Mouse (Mus musculus): ENCODE measurements around the gene Atg16l1. TPM values are rescaled to one million over a fixed set of nuclear protein-coding genes. Genes with fewer than 3 reads are reported as not detected.
"Not testable (repeated sequence)": the region's sequence is repeated elsewhere in the genome, so short reads cannot be mapped to it uniquely, and the experiment has no call there.

The Atg16l1 gene
- polyA plus RNA-seq, 1 experiment from 2014 or later, result 29.7 TPM

DNA sequence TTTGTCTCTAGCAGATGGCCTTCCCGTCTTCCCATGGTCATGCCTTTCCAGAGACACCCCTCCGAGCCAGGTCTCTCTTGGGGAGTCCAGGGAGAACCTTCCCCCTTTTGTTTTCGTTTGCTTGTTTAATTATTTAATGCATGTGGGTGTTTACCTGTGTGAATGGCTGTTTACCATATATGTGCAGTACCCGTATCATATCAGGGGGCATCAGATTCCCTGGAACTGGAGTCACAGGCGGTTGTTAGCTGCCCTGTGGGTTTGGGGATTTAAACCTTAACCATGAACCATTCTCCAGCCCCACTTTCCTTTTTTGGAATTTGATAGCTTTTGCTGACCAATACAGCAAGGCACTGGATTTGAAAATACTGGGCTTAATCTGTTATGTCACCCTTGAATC is 69.6 kb downstream of the Atg16l1 start:
- ATAC-seq (ENCODE audit: low FRiP score, low TSS enrichment), result no peak
- WGBS, result 77% methylated on average over 5 of the region's 5 CpGs

GRCm38 (mm10) chr1:87825991-87826390 is 70.3 kb downstream of the Atg16l1 start:
- 85% methylated on average over 6 of the region's 6 CpGs for WGBS
- H3K4me3 ChIP-seq (ENCODE audit: low read length), result no peak overlapping the region
- H3K27me3 ChIP-seq (ENCODE audit: insufficient read depth, low read length), result no peaks in the 10 kb centered on the region
- no peak overlapping the region for H3K27ac ChIP-seq (ENCODE audit: low read length)
- no peak overlapping the region for H3K9ac ChIP-seq (replicated peaks; ENCODE audit: low read length)
- ATAC-seq (ENCODE audit: low FRiP score, low TSS enrichment), result no peak
- H3K9me3 ChIP-seq (ENCODE audit: low read length), result no peaks in the 10 kb centered on the region
- peaks cover 5% of the 10 kb centered on the region; the same call in 1 of the 2 replicates for H3K4me1 ChIP-seq (ENCODE audit: insufficient read depth, low read length)
- no peaks in the 10 kb centered on the region for H3K36me3 ChIP-seq (ENCODE audit: insufficient read depth, low read length)
- no peak overlapping the region for H3K4me2 ChIP-seq (replicated peaks; ENCODE audit: low read depth, low read length)

More for the DNA sequence above, 69.6 kb downstream of the Atg16l1 start:
- Histone ChIP-seq H3K9ac (replicated peaks; ENCODE audit: low read length) (no peak overlapping the region), H3K4me3 (ENCODE audit: low read length) (no peak overlapping the region), H3K9me3 (ENCODE audit: low read length) (no peaks in the 10 kb centered on the region), H3K27ac (ENCODE audit: low read length) (no peak overlapping the region), H3K27me3 (ENCODE audit: insufficient read depth, low read length) (no peaks in the 10 kb centered on the region), H3K4me1 (ENCODE audit: insufficient read depth, low read length) (peaks cover 5% of the 10 kb centered on the region; the same call in 1 of the 2 replicates), H3K4me2 (replicated peaks; ENCODE audit: low read depth, low read length) (no peak overlapping the region), H3K36me3 (ENCODE audit: insufficient read depth, low read length) (no peaks in the 10 kb centered on the region)

DNA sequence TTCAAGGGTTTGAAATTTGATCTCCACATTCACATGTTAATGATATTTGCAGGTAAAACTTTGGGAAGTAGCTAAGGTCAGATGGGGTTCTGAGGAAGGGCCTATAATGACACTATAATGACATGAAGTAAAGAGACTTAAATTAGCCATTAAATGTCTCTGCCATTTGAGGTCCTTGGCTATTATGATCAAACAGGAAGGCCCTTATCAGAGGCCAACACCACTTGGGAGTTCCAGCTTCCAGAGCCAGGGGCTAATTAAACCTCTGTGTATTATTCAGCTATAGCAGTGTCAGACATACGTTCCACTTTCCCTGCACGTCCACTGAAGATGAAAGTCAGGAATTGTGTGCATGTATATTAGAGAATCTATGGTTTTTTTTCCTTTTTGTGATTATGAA is 70.8 kb downstream of the Atg16l1 start:
- no peak overlapping the region for H3K4me3 ChIP-seq (ENCODE audit: low read length)
- WGBS, result 85% methylated on average over 2 of the region's 2 CpGs
- peaks cover 5% of the 10 kb centered on the region; the same call in 1 of the 2 replicates for H3K4me1 ChIP-seq (ENCODE audit: insufficient read depth, low read length)
- H3K27me3 ChIP-seq (ENCODE audit: insufficient read depth, low read length), result no peaks in the 10 kb centered on the region
- no peak overlapping the region for H3K9ac ChIP-seq (replicated peaks; ENCODE audit: low read length)
- no peak overlapping the region for H3K27ac ChIP-seq (ENCODE audit: low read length)
- H3K36me3 ChIP-seq (ENCODE audit: insufficient read depth, low read length), result no peaks in the 10 kb centered on the region
- H3K9me3 ChIP-seq (ENCODE audit: low read length), result no peaks in the 10 kb centered on the region
- no peak for ATAC-seq (ENCODE audit: low FRiP score, low TSS enrichment)
- no peak overlapping the region for H3K4me2 ChIP-seq (replicated peaks; ENCODE audit: low read depth, low read length)

DNA sequence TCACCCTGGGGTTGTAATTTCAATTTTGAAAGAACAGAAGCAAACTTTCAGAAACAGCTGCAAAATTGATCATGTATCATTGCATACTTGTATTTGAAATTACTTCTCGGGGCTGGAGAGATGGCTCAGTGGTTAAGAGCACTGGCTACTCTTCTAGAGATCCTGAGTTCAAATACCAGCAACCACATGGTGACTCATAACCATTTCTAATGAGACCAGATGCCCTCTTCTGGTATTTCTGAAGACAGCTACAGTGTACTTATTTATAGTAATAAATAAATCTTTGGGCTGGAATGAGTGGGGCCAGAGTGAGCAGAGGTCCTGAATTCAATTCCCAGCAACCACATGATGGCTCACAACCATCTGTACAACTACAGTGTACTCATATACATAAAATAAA is 71.8 kb downstream of the Atg16l1 start:
- not testable (repeated sequence) for H3K4me3 ChIP-seq (ENCODE audit: low read length); ATAC-seq (ENCODE audit: low FRiP score, low TSS enrichment); H3K27ac ChIP-seq (ENCODE audit: low read length); H3K36me3 ChIP-seq (ENCODE audit: insufficient read depth, low read length); H3K4me1 ChIP-seq (ENCODE audit: insufficient read depth, low read length); H3K9me3 ChIP-seq (ENCODE audit: low read length); H3K4me2 ChIP-seq (replicated peaks; ENCODE audit: low read depth, low read length); H3K9ac ChIP-seq (replicated peaks; ENCODE audit: low read length); H3K27me3 ChIP-seq (ENCODE audit: insufficient read depth, low read length)
- WGBS, result 82% methylated on average over 1 of the region's 1 CpGs

DNA sequence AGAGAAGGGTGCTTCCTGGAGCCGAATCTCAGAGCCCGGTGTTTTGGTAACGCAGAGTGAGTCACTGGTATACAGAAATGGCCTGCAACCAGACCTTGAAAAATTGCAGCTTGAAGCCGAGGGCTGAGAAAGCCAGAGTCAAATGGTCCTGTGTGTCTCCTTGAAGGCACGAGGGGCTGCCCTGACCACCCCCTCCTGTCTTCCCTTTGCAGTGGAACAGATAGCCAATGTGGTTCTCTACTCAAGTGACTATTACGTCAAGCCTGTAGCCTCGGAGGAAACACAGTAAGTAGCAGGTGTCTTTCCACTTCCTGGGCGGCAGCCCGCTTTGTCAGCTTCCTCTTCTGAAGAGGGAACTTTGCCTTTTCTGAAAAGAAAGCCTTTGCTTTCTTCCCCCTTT is 72.5 kb downstream of the Atg16l1 start:
- ATAC-seq (ENCODE audit: low FRiP score, low TSS enrichment), result no peak
- H3K9ac ChIP-seq (replicated peaks; ENCODE audit: low read length), result no peak overlapping the region
- H3K27me3 ChIP-seq (ENCODE audit: insufficient read depth, low read length), result no peaks in the 10 kb centered on the region
- no peaks in the 10 kb centered on the region for H3K36me3 ChIP-seq (ENCODE audit: insufficient read depth, low read length)
- H3K4me1 ChIP-seq (ENCODE audit: insufficient read depth, low read length), result peaks cover 5% of the 10 kb centered on the region; the same call in 1 of the 2 replicates
- no peak overlapping the region for H3K4me2 ChIP-seq (replicated peaks; ENCODE audit: low read depth, low read length)
- no peak overlapping the region for H3K4me3 ChIP-seq (ENCODE audit: low read length)
- H3K27ac ChIP-seq (ENCODE audit: low read length), result no peak overlapping the region
- H3K9me3 ChIP-seq (ENCODE audit: low read length), result no peaks in the 10 kb centered on the region
- 65% methylated on average over 9 of the region's 9 CpGs for WGBS

DNA sequence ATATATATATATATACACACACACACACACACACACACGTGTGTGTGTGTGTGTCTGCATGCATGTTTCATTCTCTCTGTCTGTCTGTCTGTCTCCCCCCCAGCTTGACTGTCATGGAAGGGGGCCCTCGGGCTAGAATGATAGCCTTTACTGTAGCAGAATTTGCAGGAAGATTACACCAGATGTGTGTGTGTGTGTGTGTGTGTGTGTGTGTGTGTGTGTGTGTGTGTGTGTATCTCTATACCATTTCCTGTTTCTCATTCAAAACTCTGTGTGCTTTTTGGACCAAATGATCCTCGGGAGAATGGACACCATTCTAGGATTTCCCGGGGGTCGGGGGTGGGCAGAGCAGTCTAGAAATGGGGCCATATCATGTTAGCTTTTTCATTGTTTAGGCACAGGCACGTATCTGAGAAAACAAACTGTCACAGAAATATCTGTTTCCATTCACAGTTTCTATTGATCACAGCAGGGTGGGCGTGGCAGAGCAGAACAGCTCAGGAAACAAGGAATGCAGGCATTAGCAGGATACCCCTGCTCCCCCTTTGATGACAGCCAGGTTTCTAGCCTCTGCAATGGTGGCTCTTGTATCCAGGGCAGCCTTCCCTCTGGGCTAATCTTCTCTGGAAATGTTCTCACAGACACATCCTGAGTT is 73.4 kb downstream of the Atg16l1 start:
- Histone ChIP-seq H3K9me3 (ENCODE audit: low read length) (no peaks in the 10 kb centered on the region), H3K27me3 (ENCODE audit: insufficient read depth, low read length) (no peaks in the 10 kb centered on the region), H3K36me3 (ENCODE audit: insufficient read depth, low read length) (no peaks in the 10 kb centered on the region), H3K9ac (replicated peaks; ENCODE audit: low read length) (no peak overlapping the region), H3K4me1 (ENCODE audit: insufficient read depth, low read length) (peaks cover 5% of the 10 kb centered on the region; the same call in 1 of the 2 replicates), H3K27ac (ENCODE audit: low read length) (no peak overlapping the region), H3K4me3 (ENCODE audit: low read length) (no peak overlapping the region), H3K4me2 (replicated peaks; ENCODE audit: low read depth, low read length) (no peak overlapping the region)
- 54% methylated on average over 7 of the region's 7 CpGs for WGBS
- ATAC-seq (ENCODE audit: low FRiP score, low TSS enrichment), result no peak

DNA sequence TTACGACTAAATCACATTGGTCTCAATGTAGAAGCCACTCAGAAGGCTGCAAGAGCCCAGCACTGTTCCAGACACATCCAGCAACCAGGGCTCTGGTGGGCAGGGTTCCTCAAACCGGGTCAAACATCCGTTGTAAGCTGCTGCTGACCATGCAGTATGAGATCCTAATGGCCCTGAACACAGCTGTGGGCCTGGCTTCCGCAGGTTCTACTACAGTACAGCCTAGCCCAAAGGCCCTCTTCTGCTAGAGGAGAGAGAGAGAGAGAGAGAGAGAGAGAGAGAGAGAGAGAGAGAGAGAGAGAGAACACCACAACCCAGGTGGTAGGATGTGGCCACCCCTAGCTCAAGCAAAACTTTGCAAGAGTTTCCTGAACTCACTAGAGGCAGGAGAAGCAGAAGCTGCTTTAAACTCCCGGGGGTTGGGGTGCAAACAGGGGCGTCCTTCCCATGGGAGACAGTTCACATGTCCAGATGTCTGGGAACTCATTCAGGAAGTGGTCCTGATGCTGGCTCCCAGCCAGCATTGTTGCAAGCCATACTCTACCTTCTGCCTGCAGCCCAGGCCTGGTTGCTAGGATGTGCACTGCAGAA is 74.0 kb downstream of the Atg16l1 start:
- WGBS, result 55% methylated on average over 6 of the region's 6 CpGs
- no peak overlapping the region for H3K9ac ChIP-seq (replicated peaks; ENCODE audit: low read length)
- no peaks in the 10 kb centered on the region for H3K9me3 ChIP-seq (ENCODE audit: low read length)
- no peak overlapping the region for H3K4me3 ChIP-seq (ENCODE audit: low read length)
- 0 out of 2 replicates have a peak, but pooled peaks have one; percentile 27 for ATAC-seq (ENCODE audit: low FRiP score, low TSS enrichment)
- no peak overlapping the region for H3K27ac ChIP-seq (ENCODE audit: low read length)
- no peak overlapping the region for H3K4me2 ChIP-seq (replicated peaks; ENCODE audit: low read depth, low read length)
- no peaks in the 10 kb centered on the region for H3K27me3 ChIP-seq (ENCODE audit: insufficient read depth, low read length)
- no peaks in the 10 kb centered on the region for H3K36me3 ChIP-seq (ENCODE audit: insufficient read depth, low read length)
- H3K4me1 ChIP-seq (ENCODE audit: insufficient read depth, low read length), result peaks cover 5% of the 10 kb centered on the region; the same call in 1 of the 2 replicates

- Histone ChIP-seq H3K27ac (ENCODE audit: low read length) (no peak overlapping the region), H3K4me2 (replicated peaks; ENCODE audit: low read depth, low read length) (no peak overlapping the region), H3K4me1 (ENCODE audit: insufficient read depth, low read length) (peaks cover 5% of the 10 kb centered on the region; the same call in 1 of the 2 replicates), H3K4me3 (ENCODE audit: low read length) (no peak overlapping the region), H3K9ac (replicated peaks; ENCODE audit: low read length) (no peak overlapping the region), H3K36me3 (ENCODE audit: insufficient read depth, low read length) (no peaks in the 10 kb centered on the region), H3K9me3 (ENCODE audit: low read length) (no peaks in the 10 kb centered on the region), H3K27me3 (ENCODE audit: insufficient read depth, low read length) (no peaks in the 10 kb centered on the region)
- peak; percentile 59; the same call in 1 of the 2 replicates for ATAC-seq (ENCODE audit: low FRiP score, low TSS enrichment)
- WGBS, result 58% methylated on average over 1 of the region's 1 CpGs
Measured at GRCm38 (mm10) chr1:87836453-87836852, 80.8 kb downstream of the Atg16l1 start.

DNA sequence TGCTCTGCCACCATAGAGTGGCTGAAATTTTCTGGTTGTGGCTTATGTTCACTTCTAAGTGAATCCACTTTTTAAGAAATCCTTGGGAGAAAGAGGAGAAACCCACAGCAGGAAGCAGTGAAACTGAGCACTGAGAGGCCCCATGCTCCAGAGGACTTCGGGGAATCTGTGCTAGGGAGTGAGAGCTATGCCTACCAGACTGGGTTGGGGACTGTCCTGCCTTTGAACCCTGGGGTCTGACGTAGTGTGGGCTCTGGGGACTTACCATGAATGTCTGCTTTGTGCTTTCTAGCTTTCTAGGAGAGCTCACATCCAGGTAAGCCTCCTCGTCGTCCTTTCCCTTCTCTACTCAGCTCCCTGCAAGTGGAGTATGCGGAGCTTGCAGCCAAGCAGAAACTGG is 81.3 kb downstream of the Atg16l1 start:
- no peaks in the 10 kb centered on the region for H3K9me3 ChIP-seq (ENCODE audit: low read length)
- peak overlapping the region; percentile 38; the same call in 1 of the 2 replicates for H3K27ac ChIP-seq (ENCODE audit: low read length)
- 37% methylated on average over 5 of the region's 5 CpGs for WGBS
- no peak overlapping the region for H3K4me3 ChIP-seq (ENCODE audit: low read length)
- no peaks in the 10 kb centered on the region for H3K36me3 ChIP-seq (ENCODE audit: insufficient read depth, low read length)
- H3K9ac ChIP-seq (replicated peaks; ENCODE audit: low read length), result no peak overlapping the region
- no peaks in the 10 kb centered on the region for H3K27me3 ChIP-seq (ENCODE audit: insufficient read depth, low read length)
- ATAC-seq (ENCODE audit: low FRiP score, low TSS enrichment), result no peak
- peaks cover 5% of the 10 kb centered on the region; the same call in 1 of the 2 replicates for H3K4me1 ChIP-seq (ENCODE audit: insufficient read depth, low read length)
- no peak overlapping the region for H3K4me2 ChIP-seq (replicated peaks; ENCODE audit: low read depth, low read length)
